Mouse (Mus musculus): Measurements from ENCODE around the gene Fshr. TPM values are rescaled to one million over a fixed set of nuclear protein-coding genes. Genes with fewer than 3 reads are reported as not detected.

Gene Fshr
- polyA plus RNA-seq (2012; rRNA removed): not detected in 2 replicates

GRCm38 (mm10) chr17:89200575-89200974 is at the start of gene Fshr:
TSS of gene Fshr (minus strand) at chr17:89200675.

Measured in central nervous system, embryonic 18 days (tissue).